Mouse (Mus musculus): Measurements from ENCODE around the gene Mup14.
"Not testable (repeated sequence)": the region's sequence is repeated elsewhere in the genome, so short reads cannot be mapped to it uniquely, and the experiment has no call there.

Gene Mup14

DNA sequence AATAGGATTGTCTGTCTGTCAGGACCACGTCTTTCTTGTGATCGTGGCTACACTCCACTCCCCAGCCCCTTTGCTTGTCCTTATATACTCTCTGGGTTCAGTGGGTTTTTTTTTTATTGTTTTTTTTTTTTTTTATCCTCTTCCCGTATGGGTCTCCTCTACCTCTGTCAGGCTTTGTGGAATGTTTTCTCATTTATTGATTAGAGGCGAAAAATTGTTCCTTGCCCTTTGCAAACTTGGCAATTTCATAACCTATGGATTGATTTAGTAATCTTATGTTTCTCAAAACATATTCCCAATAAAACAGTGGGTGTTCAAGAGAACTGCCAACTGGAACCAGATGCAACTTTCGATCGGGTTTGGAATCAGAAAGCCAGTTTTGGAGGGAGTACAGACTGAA is at the start of gene Mup14:
Gene Mup14 (minus strand): TSS at position 101 of the 400 bp plus-strand sequence.
- DNase-seq, result not testable (repeated sequence)

DNA sequence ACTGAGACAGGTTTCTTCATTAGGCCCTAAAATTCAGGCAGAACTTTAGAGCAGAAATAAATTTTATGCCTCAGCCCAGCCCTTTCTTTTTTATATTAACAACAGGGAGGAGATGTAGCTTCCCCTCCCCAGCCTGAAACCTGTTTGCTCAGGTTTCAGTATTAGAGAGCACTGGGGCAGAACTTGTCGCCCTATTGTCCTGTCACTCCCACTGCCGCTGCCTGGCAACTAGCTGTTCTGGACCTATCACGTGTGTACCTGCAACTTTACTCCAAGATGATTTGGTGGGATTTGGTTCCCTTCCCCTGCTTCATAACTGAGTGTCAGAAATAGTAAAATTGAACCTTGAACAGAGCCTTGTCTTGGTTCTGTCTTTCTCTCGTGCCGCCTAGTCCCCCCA is 34.3 kb upstream of the Mup14 start:
- DNase-seq, result not testable (repeated sequence)

Measured in cerebellum, adult 11-12 months (tissue).